Mouse (Mus musculus) heart, embryonic 11.5 days (tissue): Measurements from ENCODE around the gene Tpcn1. TPM values are rescaled to one million over a fixed set of nuclear protein-coding genes. Genes with fewer than 3 reads are reported as not detected.

Source experiments
- ATAC-seq: fragments of 200-750 bp; cut with Nextera tagmentation; replicated peaks from 2 replicates; pipeline ENCODE4 v1.8.0; 2017; ENCODE audit warnings: moderate library complexity; ENCODE audit not compliant: insufficient number of reproducible peaks, low FRiP score, low TSS enrichment
- H3K27ac ChIP-seq: fragments of 300-500 bp; sonication (generic); 2 replicates; pipeline ENCODE4 v1.5.1; 2014; ENCODE audit warnings: mild to moderate bottlenecking, low read depth, low read length
- H3K27me3 ChIP-seq: fragments of 300-500 bp; sonication (generic); 2 replicates; pipeline ENCODE4 v1.6.1; 2014; ENCODE audit warnings: mild to moderate bottlenecking, low read length, mixed read lengths; ENCODE audit not compliant: control insufficient read depth, insufficient read depth
- H3K36me3 ChIP-seq: fragments of 300-500 bp; sonication (generic); 2 replicates; pipeline ENCODE4 v1.6.1; 2014; ENCODE audit warnings: mild to moderate bottlenecking, low read length, moderate library complexity, mixed read lengths; ENCODE audit not compliant: control insufficient read depth, insufficient read depth
- H3K4me1 ChIP-seq: fragments of 300-500 bp; sonication (generic); 2 replicates; pipeline ENCODE4 v1.6.1; 2014; ENCODE audit warnings: low read length; ENCODE audit not compliant: control insufficient read depth, insufficient read depth
- H3K4me2 ChIP-seq: fragments of 300-500 bp; sonication (generic); 2 replicates; pipeline ENCODE4 v1.6.1; 2014; ENCODE audit warnings: mild to moderate bottlenecking, moderate library complexity
- H3K4me3 ChIP-seq: fragments of 300-500 bp; sonication (generic); 2 replicates; pipeline ENCODE4 v1.5.1; 2014; ENCODE audit warnings: low read depth, low read length
- H3K9ac ChIP-seq: fragments of 300-500 bp; sonication (generic); 2 replicates; pipeline ENCODE4 v1.6.1; 2014; ENCODE audit warnings: mild to moderate bottlenecking, low read depth, low read length, moderate library complexity
- H3K9me3 ChIP-seq: fragments of 300-500 bp; sonication (generic); replicated peaks from 2 replicates; pipeline ENCODE4 v1.6.1; 2016; ENCODE audit warnings: low read length; ENCODE audit not compliant: control insufficient read depth
- WGBS: fragments of 180-500 bp; shearing (Covaris S2); extraction: QIAGEN DNeasy Blood & Tissue Kit; methylation state at CpG from one replicate; pipeline ENCODE4 v1.1.7; 2014; ENCODE audit not compliant: insufficient replicate concordance; 5-methylcytosine and 5-hydroxymethylcytosine counted together
- polyA plus RNA-seq: library from polyadenylated mRNA; unstranded; fragments of >200 nt; fragmentation: Nextera tagmentation; extraction: Ambion mirVana; gene quantifications from 2 replicates; pipeline ENCODE4 v1.2.1, GENCODE M21; 2014

Gene Tpcn1
- polyA plus RNA-seq, 1 experiment from 2014 or later = 19.1 TPM

GRCm38 (mm10) chr5:120565171-120565905 is 23.1 kb downstream of the Tpcn1 start:
- Histone ChIP-seq H3K36me3 (no peaks in the 10 kb centered on the region), H3K4me1 (peaks cover 65% of the 10 kb centered on the region), H3K27me3 (no peaks in the 10 kb centered on the region), H3K4me3 (no peak overlapping the region), H3K9me3 (no peaks in the 10 kb centered on the region), H3K4me2 (no peak overlapping the region), H3K9ac (peak overlapping the region; percentile 28; the same call in 1 of the 2 replicates), H3K27ac (peak overlapping the region; percentile 51)
- ATAC-seq = no peak
- 64% methylated on average over 15 of the region's 15 CpGs for WGBS

GRCm38 (mm10) chr5:120563914-120564311 is 24.6 kb downstream of the Tpcn1 start:
- H3K4me3 ChIP-seq = no peak overlapping the region
- no peak for ATAC-seq
- H3K27ac ChIP-seq = peak overlapping the region; percentile 77
- no peaks in the 10 kb centered on the region for H3K27me3 ChIP-seq
- H3K36me3 ChIP-seq = no peaks in the 10 kb centered on the region
- no peak overlapping the region for H3K4me2 ChIP-seq
- no peaks in the 10 kb centered on the region for H3K9me3 ChIP-seq
- no peak overlapping the region for H3K9ac ChIP-seq
- H3K4me1 ChIP-seq = peaks cover 62% of the 10 kb centered on the region
- WGBS = 37% methylated on average over 4 of the region's 4 CpGs

- H3K4me2 ChIP-seq = 0 out of 2 replicates have a peak overlapping the region, but pooled peaks have one; percentile 2
- peak overlapping the region; percentile 77 for H3K27ac ChIP-seq
- H3K36me3 ChIP-seq = no peaks in the 10 kb centered on the region
- no peak overlapping the region for H3K4me3 ChIP-seq
- H3K9ac ChIP-seq = peak overlapping the region; percentile 43; the same call in 1 of the 2 replicates
- H3K9me3 ChIP-seq = no peaks in the 10 kb centered on the region
- peak; percentile 75 for ATAC-seq
- H3K27me3 ChIP-seq = no peaks in the 10 kb centered on the region
- WGBS = 41% methylated on average over 28 of the region's 28 CpGs
- H3K4me1 ChIP-seq = peaks cover 63% of the 10 kb centered on the region
These were observed 25.2 kb downstream of the Tpcn1 start for GRCm38 (mm10) chr5:120562956-120563913.

- ATAC-seq = no peak; the same call in 1 of the 2 replicates
- H3K4me1 ChIP-seq = peaks cover 39% of the 10 kb centered on the region
- H3K9ac ChIP-seq = 0 out of 2 replicates have a peak overlapping the region, but pooled peaks have one; percentile 5
- peak overlapping the region; percentile 40; the same call in 1 of the 2 replicates for H3K4me2 ChIP-seq
- H3K4me3 ChIP-seq = no peak overlapping the region
- H3K36me3 ChIP-seq = peaks cover 5% of the 10 kb centered on the region; the same call in 1 of the 2 replicates
- WGBS = 20% methylated on average over 16 of the region's 16 CpGs
- no peaks in the 10 kb centered on the region for H3K9me3 ChIP-seq
- H3K27ac ChIP-seq = 0 out of 2 replicates have a peak overlapping the region, but pooled peaks have one; percentile 29
- no peaks in the 10 kb centered on the region for H3K27me3 ChIP-seq
These were observed 27.7 kb downstream of the Tpcn1 start for GRCm38 (mm10) chr5:120560616-120561311.

- Histone ChIP-seq H3K9ac (no peak overlapping the region), H3K36me3 (peaks cover 8% of the 10 kb centered on the region; the same call in 1 of the 2 replicates), H3K27me3 (no peaks in the 10 kb centered on the region), H3K4me2 (peak overlapping the region; percentile 24; the same call in 1 of the 2 replicates), H3K4me3 (no peak overlapping the region), H3K9me3 (no peaks in the 10 kb centered on the region), H3K4me1 (peaks cover 35% of the 10 kb centered on the region), H3K27ac (0 out of 2 replicates have a peak overlapping the region, but pooled peaks have one; percentile 10)
- WGBS = 74% methylated on average over 9 of the region's 9 CpGs
- ATAC-seq = no peak
These were observed 28.3 kb downstream of the Tpcn1 start for GRCm38 (mm10) chr5:120560129-120560615.

GRCm38 (mm10) chr5:120558762-120559161 is 29.7 kb downstream of the Tpcn1 start:
- Histone ChIP-seq H3K36me3 (peaks cover 8% of the 10 kb centered on the region; the same call in 1 of the 2 replicates), H3K27ac (no peak overlapping the region), H3K9me3 (no peaks in the 10 kb centered on the region), H3K9ac (no peak overlapping the region), H3K4me3 (no peak overlapping the region), H3K4me2 (no peak overlapping the region), H3K4me1 (peaks cover 35% of the 10 kb centered on the region), H3K27me3 (no peaks in the 10 kb centered on the region)
- whole genome bisulfite sequencing = 51% methylated on average over 14 of the region's 14 CpGs
- no peak for ATAC-seq

- ATAC-seq = no peak
- peaks cover 10% of the 10 kb centered on the region; the same call in 1 of the 2 replicates for H3K36me3 ChIP-seq
- H3K4me1 ChIP-seq = peaks cover 30% of the 10 kb centered on the region
- no peak overlapping the region for H3K4me3 ChIP-seq
- no peak overlapping the region for H3K9ac ChIP-seq
- H3K27ac ChIP-seq = no peak overlapping the region
- no peaks in the 10 kb centered on the region for H3K9me3 ChIP-seq
- 78% methylated on average over 8 of the region's 8 CpGs for WGBS
- H3K4me2 ChIP-seq = no peak overlapping the region
- H3K27me3 ChIP-seq = no peaks in the 10 kb centered on the region
These were observed 30.4 kb downstream of the Tpcn1 start for GRCm38 (mm10) chr5:120558041-120558440.

- no peaks in the 10 kb centered on the region for H3K27me3 ChIP-seq
- 88% methylated on average over 24 of the region's 24 CpGs for WGBS
- H3K4me3 ChIP-seq = no peak overlapping the region
- no peak overlapping the region for H3K27ac ChIP-seq
- H3K4me2 ChIP-seq = no peak overlapping the region
- no peaks in the 10 kb centered on the region for H3K9me3 ChIP-seq
- H3K4me1 ChIP-seq = peaks cover 21% of the 10 kb centered on the region
- H3K36me3 ChIP-seq = peaks cover 18% of the 10 kb centered on the region
- ATAC-seq = no peak
- no peak overlapping the region for H3K9ac ChIP-seq
These were observed 32.6 kb downstream of the Tpcn1 start for GRCm38 (mm10) chr5:120555871-120556270.
